Mouse (Mus musculus): ENCODE data around the gene Ube2f. TPM values are rescaled to one million over a fixed set of nuclear protein-coding genes. Genes with fewer than 3 reads are reported as not detected.
A peak's percentile ranks its signal among the peaks of the same experiment; 100 is the strongest.

The Ube2f gene
- 54.3 and 68.9 TPM in 2 replicates for polyA plus RNA-seq (2012; rRNA removed)

- no peak for DNase-seq (ENCODE audit: low spot score)
These were observed at the start of gene Ube2f for GRCm38 (mm10) chr1:91249564-91250414. TSS of gene Ube2f (plus strand) at chr1:91250304.

- DNase-seq (ENCODE audit: low spot score): no peak
These were observed 49.0 kb upstream of the Ube2f start for GRCm38 (mm10) chr1:91201122-91201521.

- no peak for DNase-seq (ENCODE audit: low spot score)
These were observed 45.8 kb upstream of the Ube2f start for GRCm38 (mm10) chr1:91204221-91204765.

- DNase-seq (ENCODE audit: low spot score): no peak
These were observed 44.5 kb upstream of the Ube2f start for GRCm38 (mm10) chr1:91205651-91206050.

- no peak for DNase-seq (ENCODE audit: low spot score)
These were observed 43.8 kb upstream of the Ube2f start for GRCm38 (mm10) chr1:91206336-91206735.

- DNase-seq (ENCODE audit: low spot score): no peak
These were observed 43.2 kb upstream of the Ube2f start for GRCm38 (mm10) chr1:91206873-91207272.

GRCm38 (mm10) chr1:91207334-91208074 lies 42.6 kb upstream of the Ube2f start:
- no peak for DNase-seq (ENCODE audit: low spot score)

GRCm38 (mm10) chr1:91209343-91209742 lies 40.8 kb upstream of the Ube2f start:
- peak; percentile 19 for DNase-seq (ENCODE audit: low spot score)

GRCm38 (mm10) chr1:91209785-91210184 lies 40.3 kb upstream of the Ube2f start:
- DNase-seq (ENCODE audit: low spot score): no peak

- DNase-seq (ENCODE audit: low spot score): no peak
These were observed 39.0 kb upstream of the Ube2f start for GRCm38 (mm10) chr1:91211099-91211498.

GRCm38 (mm10) chr1:91211591-91212008 lies 38.5 kb upstream of the Ube2f start:
- DNase-seq (ENCODE audit: low spot score): no peak

GRCm38 (mm10) chr1:91215264-91215663 lies 34.8 kb upstream of the Ube2f start:
- DNase-seq (ENCODE audit: low spot score): no peak

- no peak for DNase-seq (ENCODE audit: low spot score)
These were observed 34.1 kb upstream of the Ube2f start for GRCm38 (mm10) chr1:91215981-91216380.

GRCm38 (mm10) chr1:91216504-91217267 lies 33.4 kb upstream of the Ube2f start:
- no peak for DNase-seq (ENCODE audit: low spot score)

- no peak for DNase-seq (ENCODE audit: low spot score)
These were observed 30.3 kb upstream of the Ube2f start for GRCm38 (mm10) chr1:91219641-91220321.

- DNase-seq (ENCODE audit: low spot score): no peak
These were observed 29.8 kb upstream of the Ube2f start for GRCm38 (mm10) chr1:91220322-91220672.

GRCm38 (mm10) chr1:91226562-91226961 lies 23.5 kb upstream of the Ube2f start:
- no peak for DNase-seq (ENCODE audit: low spot score)

- no peak for DNase-seq (ENCODE audit: low spot score)
These were observed 22.6 kb upstream of the Ube2f start for GRCm38 (mm10) chr1:91227381-91228054.

GRCm38 (mm10) chr1:91231142-91231541 lies 19.0 kb upstream of the Ube2f start:
- DNase-seq (ENCODE audit: low spot score): no peak

- DNase-seq (ENCODE audit: low spot score): no peak
These were observed 18.2 kb upstream of the Ube2f start for GRCm38 (mm10) chr1:91231896-91232295.

GRCm38 (mm10) chr1:91235395-91235794 lies 14.7 kb upstream of the Ube2f start:
- DNase-seq (ENCODE audit: low spot score): no peak
